Mouse (Mus musculus): Measurements from ENCODE around the gene Crlf3. TPM values are rescaled to one million over a fixed set of nuclear protein-coding genes. Genes with fewer than 3 reads are reported as not detected.

Crlf3 gene
- polyA plus RNA-seq, 1 experiment from 2014 or later: 31.7 TPM

Other genes with a start within 250 kb of the Crlf3 start
- gene Utp6, start 118.6 kb downstream of the Crlf3 start, polyA plus RNA-seq (2015; fragmentation: Nextera tagmentation; extraction: Ambion mirVana): 47.0 and 50.0 TPM in 2 replicates
- gene Suz12, start 87.9 kb downstream of the Crlf3 start, polyA plus RNA-seq (2015; fragmentation: Nextera tagmentation; extraction: Ambion mirVana): 19.2 and 22.6 TPM in 2 replicates
- 7.3 and 8.9 TPM in 2 replicates for gene Atad5, start 8.4 kb upstream of the Crlf3 start, polyA plus RNA-seq (2015; fragmentation: Nextera tagmentation; extraction: Ambion mirVana)
- gene Tefm, start 61.2 kb upstream of the Crlf3 start, polyA plus RNA-seq (2015; fragmentation: Nextera tagmentation; extraction: Ambion mirVana): 30.9 and 33.8 TPM in 2 replicates
- gene Adap2, start 73.1 kb upstream of the Crlf3 start, polyA plus RNA-seq (2015; fragmentation: Nextera tagmentation; extraction: Ambion mirVana): 3.6 and 4.2 TPM in 2 replicates
- 10.1 and 10.8 TPM in 2 replicates for gene Rnf135, start 102.9 kb upstream of the Crlf3 start, polyA plus RNA-seq (2015; fragmentation: Nextera tagmentation; extraction: Ambion mirVana)
- 43.2 and 46.6 TPM in 2 replicates for gene Rhot1, start 128.0 kb upstream of the Crlf3 start, polyA plus RNA-seq (2015; fragmentation: Nextera tagmentation; extraction: Ambion mirVana)
- gene Rhbdl3, start 219.9 kb upstream of the Crlf3 start, polyA plus RNA-seq (2015; fragmentation: Nextera tagmentation; extraction: Ambion mirVana): 2.2 and 3.1 TPM in 2 replicates

Data from intestine, embryonic 15.5 days (tissue).